Mouse (Mus musculus) stomach, postnatal 0 days (tissue): ENCODE data around the gene Yeats4.

Experiments used
- CTCF ChIP-seq: IDR thresholded peaks from 2 replicates; pipeline ENCODE4 v1.5.1; 2016; ENCODE audit warnings: antibody characterized with exemption, low read depth, mild to moderate bottlenecking, moderate library complexity
- EP300 ChIP-seq: optimal IDR thresholded peaks from 2 replicates; pipeline ENCODE3; 2016; ENCODE audit warnings: antibody characterized with exemption

- TF ChIP-seq CTCF = peak; percentile 90
- no peak for TF ChIP-seq EP300
Measured at GRCm38 (mm10) chr10:117216793-117217192, 7.5 kb downstream of the Yeats4 start.
